Mouse (Mus musculus): ENCODE results near the gene Slc35e3.

DNA sequence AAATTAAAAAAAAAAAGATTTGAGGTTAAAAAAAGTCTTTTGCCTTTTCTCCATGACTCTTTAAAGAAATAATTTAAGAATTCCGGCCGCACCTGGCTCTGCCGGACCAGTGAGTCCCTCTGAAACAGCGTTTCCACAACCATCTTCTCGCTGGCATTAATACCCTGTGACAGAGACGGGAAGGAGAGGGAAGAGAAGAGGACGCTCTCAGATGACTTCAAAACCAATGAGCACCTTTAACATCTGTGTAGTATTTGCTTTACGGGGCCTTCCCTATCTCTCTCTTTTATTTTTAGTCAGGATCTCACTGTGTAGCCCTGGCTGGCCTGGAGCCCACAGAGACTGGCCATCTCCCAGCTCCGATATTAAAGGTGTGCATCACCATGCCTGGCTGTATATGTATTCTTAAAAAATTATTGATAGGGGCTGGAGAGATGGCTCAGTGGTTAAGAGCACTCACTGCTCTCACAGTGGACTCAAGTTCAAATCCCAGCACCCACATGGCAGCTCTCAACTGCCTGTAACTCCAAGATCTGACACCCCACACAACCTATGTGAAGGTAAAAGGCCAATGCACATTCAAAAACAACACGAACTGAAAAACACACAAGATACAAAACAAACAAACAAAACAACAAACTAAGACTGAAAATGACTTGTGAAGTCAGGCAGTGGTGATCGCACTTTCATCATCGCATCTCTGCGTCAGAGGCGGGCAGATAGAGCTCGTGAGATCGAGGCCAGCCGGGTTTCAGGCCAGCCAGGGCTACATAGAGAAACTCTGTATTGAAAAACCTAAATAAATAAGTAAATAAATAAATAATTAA is 31.5 kb upstream of the Slc35e3 start:
- no peak for TF ChIP-seq CTCF (IDR thresholded peaks at IDR 0.05; ENCODE audit: low read depth)
- no peak for TF ChIP-seq EP300 (optimal IDR thresholded peaks at IDR 0.05)

All from stomach, postnatal 0 days (tissue).